Mouse (Mus musculus) brain, embryonic 18.5 days (tissue): ENCODE measurements around the gene Ticrr.

Experiments used
- DNase-seq: peaks from one replicate; pipeline ENCODE4 v3.0.0-alpha.2; 2012; ENCODE audit warnings: low read depth, low spot score

The Ticrr gene

DNA sequence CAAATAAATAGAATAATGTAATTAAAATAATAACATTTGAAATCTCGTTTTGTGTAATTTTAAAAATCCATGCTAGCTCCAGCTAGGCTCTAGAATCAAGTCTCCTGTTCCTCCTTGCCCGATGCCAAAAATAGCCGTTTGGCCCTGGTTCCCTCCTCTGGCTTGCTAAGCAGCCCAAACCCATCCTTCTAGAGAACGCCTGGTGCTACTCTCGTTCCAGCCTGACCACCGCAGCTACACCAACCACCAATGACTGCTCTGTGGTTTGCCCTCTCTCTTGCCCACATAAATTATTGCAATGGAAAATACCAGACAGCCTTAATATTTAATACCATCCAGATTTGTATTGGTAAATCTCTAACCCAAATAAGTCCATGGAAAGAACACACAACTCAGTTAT is 87.7 kb downstream of the Ticrr start:
- DNase-seq = no peak
